In the genomic region with DNA sequence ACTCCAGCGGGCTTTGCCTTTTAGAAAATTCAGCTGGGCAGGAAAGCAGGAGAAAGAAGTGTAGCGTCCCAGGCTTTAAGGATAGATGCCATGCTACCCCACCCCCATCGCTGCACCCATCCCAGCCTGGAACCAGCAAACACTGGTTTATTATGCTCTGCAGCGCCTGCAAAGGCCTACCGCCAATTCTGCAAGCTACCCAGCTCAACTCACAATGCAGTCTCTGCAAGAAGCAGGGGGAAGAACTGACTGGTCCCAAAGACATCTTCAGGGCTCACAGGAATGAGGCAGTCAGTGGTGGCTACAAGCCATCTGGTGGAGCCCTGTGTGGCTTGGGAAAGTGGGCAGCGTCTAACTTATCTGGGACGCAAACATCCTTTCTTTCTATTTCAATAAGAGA, we compare ENCODE assay signal across 16 mouse cellular contexts. TPM values are rescaled to one million over a fixed set of nuclear protein-coding genes. Genes with fewer than 3 reads are reported as not detected.
DNase-seq lines count a peak whose midpoint lies in the region; ATAC-seq and TF ChIP-seq lines count a peak whose summit lies in the region.
"Had no signal": no experiment of that assay in that cellular context is flagged by ENCODE, and none has a peak within 500 bp of the region (broad histone marks: within the 10 kb centered on the region; RNA-seq: fewer than 3 reads in every experiment).

No protein-coding gene starts in this region.

- H3K36me3 ChIP-seq in heart, embryonic 11.5 days (ENCODE audit: control insufficient read depth, insufficient read depth, low read length): no peaks in the 10 kb centered on the region
- H3K36me3 ChIP-seq: lung, embryonic 15.5 days had no signal

- ATAC-seq in heart, embryonic 11.5 days (replicated peaks; ENCODE audit: insufficient number of reproducible peaks, low FRiP score, low TSS enrichment): no peak
- ATAC-seq: inflammation-experienced regulatory T-cells, adult 6 months had no signal

- no peak overlapping the region for H3K9ac ChIP-seq in heart, embryonic 11.5 days (ENCODE audit: low read depth, low read length)
- H3K9ac ChIP-seq: lung, embryonic 15.5 days had no signal

- H3K4me2 ChIP-seq in heart, embryonic 11.5 days: no peak overlapping the region
- H3K4me2 ChIP-seq: lung, embryonic 15.5 days had no signal

- WGBS in olfactory bulb, adult 2 months: 52% methylated on average over 7 of the region's 7 CpGs
- WGBS in heart, embryonic 11.5 days (ENCODE audit: insufficient replicate concordance): 83% methylated on average over 7 of the region's 7 CpGs

- no peak for TF ChIP-seq POLR2A in olfactory bulb, adult 2 months (IDR thresholded peaks at IDR 0.05; ENCODE audit: insufficient read depth, low read depth, low read length)

- no peaks in the 10 kb centered on the region for H3K27me3 ChIP-seq in heart, embryonic 11.5 days (ENCODE audit: control insufficient read depth, insufficient read depth, low read length)
- H3K27me3 ChIP-seq: lung, embryonic 15.5 days had no signal

- H3K4me1 ChIP-seq in olfactory bulb, adult 2 months (ENCODE audit: control insufficient read depth, insufficient read depth, low read length): peaks cover 30% of the 10 kb centered on the region
- H3K4me1 ChIP-seq in heart, embryonic 11.5 days (ENCODE audit: control insufficient read depth, insufficient read depth, low read length): no peaks in the 10 kb centered on the region

- peak overlapping the region; percentile 50 for H3K27ac ChIP-seq in olfactory bulb, adult 2 months (ENCODE audit: insufficient read depth, low read depth, low read length)
- H3K27ac ChIP-seq in heart, embryonic 11.5 days (ENCODE audit: low read depth, low read length): no peak overlapping the region
- H3K27ac ChIP-seq: lung, embryonic 15.5 days had no signal

- H3K4me3 ChIP-seq in olfactory bulb, adult 2 months (ENCODE audit: insufficient read depth, low read depth, low read length): no peak overlapping the region
- H3K4me3 ChIP-seq in heart, embryonic 11.5 days (ENCODE audit: low read depth, low read length): no peak overlapping the region
- H3K4me3 ChIP-seq: lung, embryonic 15.5 days had no signal

- TF ChIP-seq CTCF in olfactory bulb, adult 2 months (IDR thresholded peaks at IDR 0.05; ENCODE audit: insufficient read depth, low read depth, low read length): no peak

- H3K9me3 ChIP-seq in heart, embryonic 11.5 days (replicated peaks; ENCODE audit: control insufficient read depth, low read length): no peaks in the 10 kb centered on the region
- H3K9me3 ChIP-seq: lung, embryonic 15.5 days had no signal

- peak; percentile 48 for DNase-seq in cerebellum, adult 9-11 months
- no peak for DNase-seq in cerebellum, postnatal 36 days
- DNase-seq in layer of hippocampus, adult 11-12 months (ENCODE audit: low spot score): peak; percentile 64
- DNase-seq in layer of hippocampus, adult 18-20 months (ENCODE audit: low spot score in 2 of 2): no peak
- peak; percentile 83 to 87 for DNase-seq in right cerebral cortex, postnatal 10 days (ENCODE audit: low spot score in 2 of 2)
- no peak for DNase-seq in right cerebral cortex, postnatal 4 days
- DNase-seq: right cerebral cortex, adult 18-20 months had no signal

RNA-seq across cellular contexts. Expression of gene 4933407L21Rik, which starts 6.6 kb away (rescaled TPM):
- total RNA-seq in layer of hippocampus, adult 18-20 months (2021): 1 to 10 TPM; 3.3 to 4.1 TPM
- polyA plus RNA-seq in olfactory bulb, adult 2 months (2012; ENCODE audit: insufficient read depth, insufficient read length, low replicate concordance, missing spikeins): not detected in 2 replicates
- polyA plus RNA-seq in heart, embryonic 11.5 days (2014; fragmentation: Nextera tagmentation; extraction: Ambion mirVana): not detected in 2 replicates
- total RNA-seq: adrenal gland, adult 18-20 months; granulocyte monocyte progenitor cell, adult 5-6 weeks; liver, adult 2 months; megakaryocyte-erythroid progenitor cell, adult 5-6 weeks had no signal
- polyA plus RNA-seq: liver, adult 2 months had no signal

RNA-seq across cellular contexts. Expression of gene Itm2c, which starts 27.6 kb away (rescaled TPM):
- total RNA-seq in layer of hippocampus, adult 18-20 months (2021): 100 to 1,000 TPM; 867 to 891 TPM
- not detected in 2 replicates for polyA plus RNA-seq in olfactory bulb, adult 2 months (2012; ENCODE audit: insufficient read depth, insufficient read length, low replicate concordance, missing spikeins)
- 146 and 150 TPM in 2 replicates for polyA plus RNA-seq in heart, embryonic 11.5 days (2014; fragmentation: Nextera tagmentation; extraction: Ambion mirVana)

RNA-seq across cellular contexts. Expression of gene Gpr55, which starts 39.1 kb away (rescaled TPM):
- total RNA-seq in layer of hippocampus, adult 18-20 months (2021): under 1 TPM in 1 of 2 experiments, not detected in 1; 0.08 TPM
- not detected in 2 replicates for polyA plus RNA-seq in olfactory bulb, adult 2 months (2012; ENCODE audit: insufficient read depth, insufficient read length, low replicate concordance, missing spikeins)
- not detected in 2 replicates for polyA plus RNA-seq in heart, embryonic 11.5 days (2014; fragmentation: Nextera tagmentation; extraction: Ambion mirVana)
- total RNA-seq: granulocyte monocyte progenitor cell, adult 5-6 weeks; megakaryocyte-erythroid progenitor cell, adult 5-6 weeks had no signal
- polyA plus RNA-seq: embryonic facial prominence, embryonic 14.5 days had no signal

Comparison
In these comparisons a context has a peak if more than half of its experiments do, and no peak if none do; other contexts are left out.
1. DNase-seq: peak in cerebellum, adult 9-11 months (single experiment), layer of hippocampus, adult 11-12 months (single experiment) and right cerebral cortex, postnatal 10 days (2 of 2); none in cerebellum, postnatal 36 days (0 of 2), layer of hippocampus, adult 18-20 months (0 of 2) and right cerebral cortex, postnatal 4 days (single experiment).